Mouse (Mus musculus): ENCODE results near the gene Mmrn2.

GRCm38 (mm10) chr14:34349007-34349406 lies 26.3 kb upstream of the Mmrn2 start:
- TF ChIP-seq CTCF (IDR thresholded peaks at IDR 0.05; ENCODE audit: insufficient read depth, low read depth, low read length) (no peak), POLR2A (IDR thresholded peaks at IDR 0.05; ENCODE audit: insufficient read depth, low read depth, low read length) (no peak)

Data from olfactory bulb, adult 2 months (tissue).